Mouse (Mus musculus) gastrocnemius, adult 8-10 months (tissue): ENCODE results near the gene Ms4a1. TPM values are rescaled to one million over a fixed set of nuclear protein-coding genes. Genes with fewer than 3 reads are reported as not detected.
"Not testable (repeated sequence)": the region's sequence is repeated elsewhere in the genome, so short reads cannot be mapped to it uniquely, and the experiment has no call there.

Experiments
- DNase-seq, 2 experiments: peaks; one replicate each; pipeline ENCODE4 v3.0.0; 2022; ENCODE audit warnings: low spot score in 2 of 2
- total RNA-seq, 4 experiments: library from RNA; stranded (reverse); gene quantifications; 2 replicates each; pipeline ENCODE4 v1.2.4; 2022

Gene Ms4a1
- not detected for total RNA-seq

- DNase-seq = no peak
These were observed at the start of gene Ms4a1 for GRCm38 (mm10) chr19:11266052-11266845. TSS of gene Ms4a1 (minus strand) at chr19:11266241.

GRCm38 (mm10) chr19:11314354-11314753 is 48.3 kb upstream of the Ms4a1 start, which contains the start of gene Ms4a14:
TSS of gene Ms4a14 (minus strand) at chr19:11314454.
- no peak for DNase-seq

- no peak for DNase-seq
These were observed 42.8 kb upstream of the Ms4a1 start for GRCm38 (mm10) chr19:11308888-11309287.

- not testable (repeated sequence) for DNase-seq
These were observed 33.5 kb upstream of the Ms4a1 start for GRCm38 (mm10) chr19:11299529-11299928.

- DNase-seq = no peak
These were observed 32.9 kb upstream of the Ms4a1 start for GRCm38 (mm10) chr19:11298939-11299338.

GRCm38 (mm10) chr19:11293616-11294015 is 27.6 kb upstream of the Ms4a1 start:
- not testable (repeated sequence) for DNase-seq

- DNase-seq = no peak
These were observed 26.9 kb upstream of the Ms4a1 start for GRCm38 (mm10) chr19:11292990-11293389.

GRCm38 (mm10) chr19:11283773-11284172 is 17.7 kb upstream of the Ms4a1 start, which contains the start of gene Ms4a5:
TSS of gene Ms4a5 (minus strand) at chr19:11283873.
- no peak for DNase-seq

- no peak for DNase-seq
These were observed 14.2 kb upstream of the Ms4a1 start for GRCm38 (mm10) chr19:11280223-11280622.

GRCm38 (mm10) chr19:11276431-11276830 is 10.4 kb upstream of the Ms4a1 start:
- DNase-seq = no peak

- no peak for DNase-seq
These were observed 915 bp upstream of the Ms4a1 start for GRCm38 (mm10) chr19:11266956-11267355.

GRCm38 (mm10) chr19:11264602-11265185 is 1.3 kb downstream of the Ms4a1 start:
- DNase-seq = no peak

GRCm38 (mm10) chr19:11263549-11263948 is 2.5 kb downstream of the Ms4a1 start:
- DNase-seq = no peak

- not testable (repeated sequence) for DNase-seq
These were observed 3.1 kb downstream of the Ms4a1 start for GRCm38 (mm10) chr19:11262932-11263331.

GRCm38 (mm10) chr19:11261522-11261921 is 4.5 kb downstream of the Ms4a1 start:
- DNase-seq = no peak

- DNase-seq = no peak
These were observed 21.8 kb downstream of the Ms4a1 start for GRCm38 (mm10) chr19:11244230-11244629.

GRCm38 (mm10) chr19:11242560-11242959 is 23.5 kb downstream of the Ms4a1 start:
- DNase-seq = no peak

GRCm38 (mm10) chr19:11235820-11236219 is 30.2 kb downstream of the Ms4a1 start:
- no peak for DNase-seq

GRCm38 (mm10) chr19:11234921-11235735 is 30.9 kb downstream of the Ms4a1 start:
- no peak for DNase-seq

- no peak for DNase-seq
These were observed 31.8 kb downstream of the Ms4a1 start for GRCm38 (mm10) chr19:11234244-11234643.

GRCm38 (mm10) chr19:11232348-11232747 is 33.7 kb downstream of the Ms4a1 start, which contains the start of gene Ms4a12:
TSS of gene Ms4a12 (minus strand) at chr19:11232448.
- DNase-seq = no peak
